Mouse (Mus musculus): ENCODE results near the gene Armcx4. TPM values are rescaled to one million over a fixed set of nuclear protein-coding genes. Genes with fewer than 3 reads are reported as not detected.

Gene Armcx4
- polyA plus RNA-seq (2015; fragmentation: Nextera tagmentation; extraction: Ambion mirVana), result 7.3 and 7.8 TPM in 2 replicates

GRCm38 (mm10) chrX:134686267-134686666 is at the start of gene Armcx4:
Gene Armcx4 (plus strand): TSS chrX:134686519.
- Histone ChIP-seq H3K27ac (replicated peaks) (peak within 1 kb of the TSS; percentile 93), H3K9ac (replicated peaks) (peak within 1 kb of the TSS; percentile 70), H3K27me3 (no peaks in the 10 kb centered on the region), H3K4me1 (peaks cover 19% of the 10 kb centered on the region), H3K4me2 (replicated peaks) (peak within 1 kb of the TSS; percentile 46), H3K36me3 (peaks cover 14% of the 10 kb centered on the region), H3K9me3 (no peaks in the 10 kb centered on the region), H3K4me3 (peak within 1 kb of the TSS; percentile 60)
- ATAC-seq (replicated peaks), result peak; percentile 96
- WGBS, result 17% methylated on average over 33 of the region's 33 CpGs

- H3K27ac ChIP-seq (replicated peaks), result no peak overlapping the region
- H3K4me2 ChIP-seq (replicated peaks), result no peak overlapping the region
- no peaks in the 10 kb centered on the region for H3K4me1 ChIP-seq
- no peaks in the 10 kb centered on the region for H3K36me3 ChIP-seq
- no peaks in the 10 kb centered on the region for H3K9me3 ChIP-seq
- H3K4me3 ChIP-seq, result no peak overlapping the region
- 58% methylated on average over 10 of the region's 10 CpGs for WGBS
- H3K9ac ChIP-seq (replicated peaks), result no peak overlapping the region
- no peak for ATAC-seq (replicated peaks)
- no peaks in the 10 kb centered on the region for H3K27me3 ChIP-seq
These were observed 45.1 kb upstream of the Armcx4 start for GRCm38 (mm10) chrX:134641000-134641760.

GRCm38 (mm10) chrX:134646338-134646737 is 40.0 kb upstream of the Armcx4 start:
- Histone ChIP-seq H3K9me3 (no peaks in the 10 kb centered on the region), H3K9ac (replicated peaks) (no peak overlapping the region), H3K36me3 (no peaks in the 10 kb centered on the region), H3K4me1 (no peaks in the 10 kb centered on the region), H3K4me3 (no peak overlapping the region), H3K27ac (replicated peaks) (no peak overlapping the region), H3K27me3 (no peaks in the 10 kb centered on the region), H3K4me2 (replicated peaks) (no peak overlapping the region)
- WGBS, result 75% methylated on average over 1 of the region's 1 CpGs
- no peak for ATAC-seq (replicated peaks)

- Histone ChIP-seq H3K4me3 (no peak overlapping the region), H3K36me3 (no peaks in the 10 kb centered on the region), H3K27me3 (no peaks in the 10 kb centered on the region), H3K9me3 (no peaks in the 10 kb centered on the region), H3K9ac (replicated peaks) (no peak overlapping the region), H3K27ac (replicated peaks) (no peak overlapping the region), H3K4me1 (no peaks in the 10 kb centered on the region), H3K4me2 (replicated peaks) (no peak overlapping the region)
- no peak; the same call in 1 of the 2 replicates for ATAC-seq (replicated peaks)
- 77% methylated on average over 8 of the region's 8 CpGs for WGBS
These were observed 38.9 kb upstream of the Armcx4 start for GRCm38 (mm10) chrX:134647421-134647820.

- H3K9me3 ChIP-seq, result no peaks in the 10 kb centered on the region
- no peaks in the 10 kb centered on the region for H3K4me1 ChIP-seq
- H3K4me3 ChIP-seq, result 0 out of 2 replicates have a peak overlapping the region, but pooled peaks have one; percentile 13
- no peak overlapping the region for H3K9ac ChIP-seq (replicated peaks)
- H3K4me2 ChIP-seq (replicated peaks), result 0 out of 2 replicates have a peak overlapping the region, but pooled peaks have one; percentile 24
- 23% methylated on average over 11 of the region's 11 CpGs for WGBS
- H3K27me3 ChIP-seq, result no peaks in the 10 kb centered on the region
- H3K27ac ChIP-seq (replicated peaks), result no peak overlapping the region
- H3K36me3 ChIP-seq, result no peaks in the 10 kb centered on the region
- ATAC-seq (replicated peaks), result peak; percentile 82; the same call in 1 of the 2 replicates
These were observed 38.2 kb upstream of the Armcx4 start for GRCm38 (mm10) chrX:134648031-134648692.

GRCm38 (mm10) chrX:134652061-134652460 is 34.3 kb upstream of the Armcx4 start:
- Histone ChIP-seq H3K4me1 (no peaks in the 10 kb centered on the region), H3K4me3 (no peak overlapping the region), H3K27ac (replicated peaks) (no peak overlapping the region), H3K27me3 (no peaks in the 10 kb centered on the region), H3K9me3 (no peaks in the 10 kb centered on the region), H3K36me3 (no peaks in the 10 kb centered on the region), H3K4me2 (replicated peaks) (no peak overlapping the region), H3K9ac (replicated peaks) (no peak overlapping the region)
- WGBS, result 91% methylated on average over 1 of the region's 1 CpGs
- no peak for ATAC-seq (replicated peaks)

- WGBS, result 85% methylated on average over 5 of the region's 5 CpGs
- Histone ChIP-seq H3K9ac (replicated peaks) (no peak overlapping the region), H3K27me3 (no peaks in the 10 kb centered on the region), H3K4me3 (no peak overlapping the region), H3K9me3 (no peaks in the 10 kb centered on the region), H3K27ac (replicated peaks) (no peak overlapping the region), H3K36me3 (no peaks in the 10 kb centered on the region), H3K4me1 (no peaks in the 10 kb centered on the region), H3K4me2 (replicated peaks) (no peak overlapping the region)
- ATAC-seq (replicated peaks), result no peak
These were observed 24.7 kb upstream of the Armcx4 start for GRCm38 (mm10) chrX:134661586-134661985.

- Histone ChIP-seq H3K4me3 (no peak overlapping the region), H3K4me1 (no peaks in the 10 kb centered on the region), H3K36me3 (no peaks in the 10 kb centered on the region), H3K27me3 (no peaks in the 10 kb centered on the region), H3K9me3 (no peaks in the 10 kb centered on the region), H3K4me2 (replicated peaks) (no peak overlapping the region), H3K9ac (replicated peaks) (no peak overlapping the region), H3K27ac (replicated peaks) (no peak overlapping the region)
- WGBS, result 20% methylated on average over 5 of the region's 5 CpGs
- ATAC-seq (replicated peaks), result no peak
These were observed 11.3 kb upstream of the Armcx4 start for GRCm38 (mm10) chrX:134675022-134675421.

- H3K4me3 ChIP-seq, result no peak overlapping the region
- no peaks in the 10 kb centered on the region for H3K27me3 ChIP-seq
- H3K9ac ChIP-seq (replicated peaks), result no peak overlapping the region
- no peak for ATAC-seq (replicated peaks)
- no peak overlapping the region for H3K4me2 ChIP-seq (replicated peaks)
- H3K36me3 ChIP-seq, result no peaks in the 10 kb centered on the region
- H3K27ac ChIP-seq (replicated peaks), result no peak overlapping the region
- no peaks in the 10 kb centered on the region for H3K9me3 ChIP-seq
- no peaks in the 10 kb centered on the region for H3K4me1 ChIP-seq
- WGBS, result 63% methylated on average over 1 of the region's 1 CpGs
These were observed 10.4 kb upstream of the Armcx4 start for GRCm38 (mm10) chrX:134675959-134676358.

- H3K4me1 ChIP-seq, result peaks cover 13% of the 10 kb centered on the region
- H3K27me3 ChIP-seq, result no peaks in the 10 kb centered on the region
- H3K4me3 ChIP-seq, result peak overlapping the region; percentile 60
- H3K27ac ChIP-seq (replicated peaks), result peak overlapping the region; percentile 93
- no peaks in the 10 kb centered on the region for H3K9me3 ChIP-seq
- peaks cover 6% of the 10 kb centered on the region for H3K36me3 ChIP-seq
- ATAC-seq (replicated peaks), result no peak
- peak overlapping the region; percentile 46 for H3K4me2 ChIP-seq (replicated peaks)
- 31% methylated on average over 5 of the region's 5 CpGs for WGBS
- H3K9ac ChIP-seq (replicated peaks), result peak overlapping the region; percentile 30
These were observed 1.4 kb upstream of the Armcx4 start for GRCm38 (mm10) chrX:134684936-134685335.

GRCm38 (mm10) chrX:134686739-134687171 is 436 bp downstream of the Armcx4 start:
- Histone ChIP-seq H3K9ac (replicated peaks) (peak overlapping the region; percentile 70), H3K4me3 (peak overlapping the region; percentile 60), H3K9me3 (no peaks in the 10 kb centered on the region), H3K36me3 (peaks cover 14% of the 10 kb centered on the region), H3K27me3 (no peaks in the 10 kb centered on the region), H3K4me2 (replicated peaks) (peak overlapping the region; percentile 46), H3K27ac (replicated peaks) (peak overlapping the region; percentile 93), H3K4me1 (peaks cover 24% of the 10 kb centered on the region)
- 24% methylated on average over 15 of the region's 16 CpGs for WGBS
- peak; percentile 49 for ATAC-seq (replicated peaks)

- no peaks in the 10 kb centered on the region for H3K9me3 ChIP-seq
- WGBS, result 87% methylated on average over 2 of the region's 2 CpGs
- no peak for ATAC-seq (replicated peaks)
These were observed 3.4 kb downstream of the Armcx4 start for GRCm38 (mm10) chrX:134689676-134690075.

More at GRCm38 (mm10) chrX:134689676-134690075, 3.4 kb downstream of the Armcx4 start:
- no peak overlapping the region for H3K4me2 ChIP-seq (replicated peaks)
- no peak overlapping the region for H3K4me3 ChIP-seq
- H3K27me3 ChIP-seq, result no peaks in the 10 kb centered on the region
- H3K9ac ChIP-seq (replicated peaks), result no peak overlapping the region
- peaks cover 14% of the 10 kb centered on the region for H3K36me3 ChIP-seq
- no peak overlapping the region for H3K27ac ChIP-seq (replicated peaks)
- peaks cover 24% of the 10 kb centered on the region for H3K4me1 ChIP-seq
